Mouse (Mus musculus) right cerebral cortex, postnatal 25 days (tissue): ENCODE results near the gene Saa4.
A peak's percentile ranks its signal among the peaks of the same experiment; 100 is the strongest.
"Not testable (repeated sequence)": the region's sequence is repeated elsewhere in the genome, so short reads cannot be mapped to it uniquely, and the experiment has no call there.

Experiments used
- DNase-seq: peaks from one replicate; pipeline ENCODE4 v3.0.0; 2022

The Saa4 gene

DNA sequence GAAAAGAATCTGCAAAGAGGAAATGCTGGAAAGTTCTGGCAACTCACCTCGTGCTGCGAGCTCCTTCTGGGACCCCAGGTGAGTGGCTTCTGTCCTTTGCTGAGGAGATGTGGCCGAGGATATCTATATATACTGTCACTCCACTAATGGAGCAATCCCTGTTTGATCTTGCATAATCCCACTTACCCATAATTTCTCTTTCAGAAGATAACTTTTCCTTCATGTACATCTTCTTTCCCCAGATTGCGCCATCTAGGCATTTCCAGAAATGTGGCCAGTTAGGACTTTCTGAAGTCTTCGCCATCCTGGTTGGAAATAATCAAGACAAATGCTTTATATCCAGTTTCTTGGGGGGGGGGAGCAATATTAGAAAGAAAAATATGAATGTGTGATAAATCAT is 16.8 kb downstream of the Saa4 start, which contains the start of gene Saa3:
TSS of gene Saa3 (minus strand) at position 101 of the 400 bp plus-strand sequence.
- DNase-seq = no peak

DNA sequence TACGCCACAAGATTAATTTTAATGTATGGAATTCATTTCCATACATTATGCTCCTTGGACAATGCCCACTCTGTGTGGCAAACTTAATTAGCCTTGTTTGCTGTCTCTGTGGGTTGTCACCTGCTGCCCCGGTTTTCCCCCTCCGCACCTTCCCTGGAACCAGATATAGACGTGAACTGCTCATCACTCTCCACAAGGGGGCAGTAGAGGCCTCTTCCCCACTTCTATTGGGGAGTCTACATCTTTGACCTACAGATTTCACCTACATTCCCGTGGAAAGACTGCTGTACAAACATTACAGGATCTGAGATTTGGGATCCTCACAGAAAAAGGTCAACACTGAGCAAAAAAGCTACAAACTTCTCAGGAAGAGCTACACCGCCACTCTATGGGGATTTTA is 17.9 kb downstream of the Saa4 start:
- DNase-seq = peak; percentile 55

- DNase-seq = no peak
These were observed 20.2 kb downstream of the Saa4 start for GRCm38 (mm10) chr7:46712250-46712649.

DNA sequence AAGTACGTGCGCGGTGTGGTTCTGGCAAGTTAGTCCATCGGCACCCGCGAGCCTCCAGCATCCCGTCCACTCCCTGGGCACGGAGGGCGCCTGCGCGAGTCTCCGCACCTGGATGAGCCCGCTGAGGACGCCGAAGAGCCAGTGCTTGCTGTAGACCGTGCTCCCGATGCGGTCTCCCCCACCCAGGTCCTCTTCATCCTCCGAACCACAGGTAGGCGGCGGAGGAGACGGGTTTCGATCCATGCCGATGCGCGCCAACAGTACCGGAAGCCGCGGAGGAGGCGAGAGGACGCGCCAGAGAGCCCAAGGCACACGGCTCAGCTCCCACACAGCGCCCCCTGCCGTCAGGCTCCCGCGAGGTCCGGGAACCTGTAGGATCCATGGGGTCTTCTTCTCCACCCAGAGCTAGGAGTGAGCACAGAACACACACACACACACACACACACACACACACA is 22.0 kb downstream of the Saa4 start, which contains the start of gene Saal1:
TSS of gene Saal1 (minus strand) at position 291 of the 455 bp plus-strand sequence.
- DNase-seq = peak; percentile 78

DNA sequence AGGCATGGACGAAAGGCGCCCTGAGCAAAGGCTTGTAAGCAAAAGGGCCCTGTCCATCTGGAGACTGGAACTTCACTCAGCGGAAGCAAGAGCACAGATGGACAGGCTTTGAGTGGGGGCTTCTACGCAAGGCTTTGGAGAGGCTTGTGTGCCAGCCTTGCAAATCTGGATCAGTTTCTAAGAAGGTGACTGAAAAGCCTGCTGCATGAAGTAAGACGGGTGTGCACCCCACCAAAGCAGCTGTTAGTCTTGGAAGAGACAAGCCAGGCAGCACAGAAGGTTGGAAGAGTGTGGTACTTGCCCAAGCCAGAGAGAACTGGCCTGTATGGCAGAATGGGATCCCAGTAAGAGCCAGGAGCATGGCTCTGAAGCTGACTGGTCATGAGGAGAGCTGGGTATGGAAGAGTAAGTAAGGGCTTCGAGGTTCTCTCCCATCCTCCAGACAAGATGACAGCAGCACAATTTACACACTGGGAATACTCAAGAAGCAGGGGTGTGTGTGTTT is 31.8 kb downstream of the Saa4 start:
- no peak for DNase-seq

- no peak for DNase-seq
These were observed 35.6 kb downstream of the Saa4 start for GRCm38 (mm10) chr7:46696754-46697153.

- DNase-seq = no peak
These were observed 45.6 kb downstream of the Saa4 start for GRCm38 (mm10) chr7:46686827-46687226.

DNA sequence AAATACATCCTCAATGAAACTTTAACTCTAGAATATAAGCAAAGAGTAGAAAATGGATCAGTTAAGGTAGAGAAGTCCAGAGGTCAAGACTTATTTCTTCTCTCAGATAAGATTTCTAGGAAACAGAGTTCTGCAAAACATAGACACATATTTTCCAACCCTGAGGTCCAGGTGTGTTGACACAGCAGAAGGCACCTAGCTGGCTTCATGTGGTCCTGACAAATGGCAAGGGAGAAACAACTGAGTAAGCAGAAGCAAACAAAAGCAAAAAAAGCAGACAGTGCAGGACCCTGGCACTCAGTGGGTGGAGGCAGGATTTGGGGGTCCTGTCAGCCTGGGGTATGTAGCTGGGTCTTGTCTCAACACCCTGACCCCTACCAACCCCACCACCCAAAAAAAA is 51.7 kb downstream of the Saa4 start:
- DNase-seq = no peak

GRCm38 (mm10) chr7:46679044-46679443 is 53.4 kb downstream of the Saa4 start:
- DNase-seq = not testable (repeated sequence)

DNA sequence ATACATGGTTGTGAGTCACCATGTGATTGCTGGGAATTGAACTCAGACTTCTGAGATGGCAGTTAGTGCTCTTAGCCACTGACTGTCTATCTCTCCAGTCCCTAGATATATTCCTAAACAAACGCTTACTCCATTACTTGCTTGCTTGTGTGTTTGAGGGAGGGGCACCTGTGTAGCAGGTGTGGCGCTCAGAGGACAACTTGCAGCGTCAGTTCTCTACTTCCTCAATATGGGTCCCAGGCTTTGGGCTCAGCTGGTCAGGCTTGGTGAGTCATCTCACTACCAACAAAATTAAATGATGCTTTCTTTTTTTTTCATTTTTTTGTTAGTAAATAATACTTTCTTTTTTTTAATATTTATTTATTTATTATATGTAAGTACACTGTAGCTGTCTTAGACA is 54.0 kb downstream of the Saa4 start:
- DNase-seq = no peak
